Mouse (Mus musculus): ENCODE measurements around the gene Arhgef10l. TPM values are rescaled to one million over a fixed set of nuclear protein-coding genes. Genes with fewer than 3 reads are reported as not detected.

Arhgef10l gene
- polyA plus RNA-seq, 2 experiments = 2.4 to 2.5 TPM

- WGBS (ENCODE audit: insufficient replicate concordance) = 86% methylated on average over 10 of the region's 10 CpGs
- Histone ChIP-seq H3K4me2 (ENCODE audit: low read depth) (no peak overlapping the region), H3K36me3 (replicated peaks; ENCODE audit: control insufficient read depth, insufficient read depth, low read depth) (peaks cover 87% of the 10 kb centered on the region), H3K4me3 (ENCODE audit: insufficient read depth in 1 of 2, low read depth in 2 of 2, low read length in 2 of 2) (no peak overlapping the region), H3K9me3 (ENCODE audit: control insufficient read depth, low read length) (no peaks in the 10 kb centered on the region), H3K4me1 (replicated peaks; ENCODE audit: control insufficient read depth in 2 of 2, insufficient read depth in 2 of 2, low read length in 1 of 2) (peaks cover 3 to 4% of the 10 kb centered on the region in 2 experiments; a peak in 3 of 4 replicates), H3K9ac (replicated peaks) (no peak overlapping the region), H3K27ac (no peak overlapping the region), H3K27me3 (ENCODE audit: control insufficient read depth, insufficient read depth, low read length) (no peaks in the 10 kb centered on the region)
- DNase-seq (ENCODE audit: low read depth in 3 of 3, low spot score in 3 of 3) (no peak), ATAC-seq (ENCODE audit: insufficient read depth) (no peak)
- TF ChIP-seq CTCF (IDR thresholded peaks at IDR 0.05; ENCODE audit: low read depth) = no peak
- TF ChIP-seq EP300 (IDR thresholded peaks at IDR 0.05; ENCODE audit: low read depth) = no peak
These were observed 43.8 kb upstream of the Arhgef10l start for GRCm38 (mm10) chr4:140709617-140710016.

DNA sequence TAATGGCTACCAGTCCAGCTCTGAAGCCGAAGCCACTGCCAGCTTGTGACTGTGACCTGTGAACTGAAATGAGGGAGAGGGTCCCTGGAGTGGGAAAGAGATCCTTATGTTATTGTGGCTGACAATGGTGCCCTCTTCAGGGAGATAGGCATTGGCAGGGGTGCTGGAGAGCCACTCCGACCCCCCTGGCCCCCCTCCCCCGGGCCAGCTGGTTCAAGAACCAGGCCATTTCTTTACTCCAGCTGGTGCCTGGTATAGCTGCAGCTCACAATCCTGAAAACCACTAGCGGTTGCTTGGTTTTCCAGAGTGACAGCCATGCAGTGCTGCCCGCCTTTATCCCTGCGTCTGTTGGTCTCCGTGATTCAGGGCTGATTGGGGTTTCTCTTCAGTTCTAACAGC is 43.3 kb upstream of the Arhgef10l start:
- 87% methylated on average over 7 of the region's 7 CpGs for WGBS (ENCODE audit: insufficient replicate concordance)
- Histone ChIP-seq H3K4me3 (ENCODE audit: insufficient read depth in 1 of 2, low read depth in 2 of 2, low read length in 2 of 2) (no peak overlapping the region), H3K9ac (replicated peaks) (no peak overlapping the region), H3K9me3 (ENCODE audit: control insufficient read depth, low read length) (no peaks in the 10 kb centered on the region), H3K4me2 (ENCODE audit: low read depth) (no peak overlapping the region), H3K27ac (no peak overlapping the region), H3K27me3 (ENCODE audit: control insufficient read depth, insufficient read depth, low read length) (no peaks in the 10 kb centered on the region), H3K4me1 (replicated peaks; ENCODE audit: control insufficient read depth in 2 of 2, insufficient read depth in 2 of 2, low read length in 1 of 2) (peaks cover 4 to 5% of the 10 kb centered on the region in 2 experiments; a peak in 3 of 4 replicates), H3K36me3 (replicated peaks; ENCODE audit: control insufficient read depth, insufficient read depth, low read depth) (peaks cover 83% of the 10 kb centered on the region)
- TF ChIP-seq EP300 (IDR thresholded peaks at IDR 0.05; ENCODE audit: low read depth) = no peak
- TF ChIP-seq CTCF (IDR thresholded peaks at IDR 0.05; ENCODE audit: low read depth) = no peak
- DNase-seq (ENCODE audit: low read depth in 3 of 3, low spot score in 3 of 3) = no peak
- ATAC-seq (ENCODE audit: insufficient read depth) = no peak

- peaks cover 11 to 12% of the 10 kb centered on the region in 2 experiments for H3K4me1 ChIP-seq (replicated peaks; ENCODE audit: control insufficient read depth in 2 of 2, insufficient read depth in 2 of 2, low read length in 1 of 2)
- no peak for ATAC-seq (ENCODE audit: insufficient read depth)
- H3K4me2 ChIP-seq (ENCODE audit: low read depth) = no peak overlapping the region
These were observed 42.6 kb upstream of the Arhgef10l start for GRCm38 (mm10) chr4:140708297-140708927.

GRCm38 (mm10) chr4:140707615-140708014 is 41.8 kb upstream of the Arhgef10l start:
- H3K27me3 ChIP-seq (ENCODE audit: control insufficient read depth, insufficient read depth, low read length) = no peaks in the 10 kb centered on the region
- H3K4me1 ChIP-seq (replicated peaks; ENCODE audit: control insufficient read depth in 2 of 2, insufficient read depth in 2 of 2, low read length in 1 of 2) = peaks cover 11 to 14% of the 10 kb centered on the region in 2 experiments
- no peak overlapping the region for H3K27ac ChIP-seq
- DNase-seq (ENCODE audit: low read depth in 3 of 3, low spot score in 3 of 3) (no peak), ATAC-seq (ENCODE audit: insufficient read depth) (no peak)
- no peak overlapping the region for H3K4me2 ChIP-seq (ENCODE audit: low read depth)
- H3K4me3 ChIP-seq (ENCODE audit: insufficient read depth in 1 of 2, low read depth in 2 of 2, low read length in 2 of 2) = no peak overlapping the region
- TF ChIP-seq EP300 (IDR thresholded peaks at IDR 0.05; ENCODE audit: low read depth) (no peak), CTCF (IDR thresholded peaks at IDR 0.05; ENCODE audit: low read depth) (no peak)
- no peaks in the 10 kb centered on the region for H3K9me3 ChIP-seq (ENCODE audit: control insufficient read depth, low read length)
- H3K36me3 ChIP-seq (replicated peaks; ENCODE audit: control insufficient read depth, insufficient read depth, low read depth) = peaks cover 68% of the 10 kb centered on the region
- no peak overlapping the region for H3K9ac ChIP-seq (replicated peaks)
- 66% methylated on average over 4 of the region's 4 CpGs for WGBS (ENCODE audit: insufficient replicate concordance)

More at GRCm38 (mm10) chr4:140708297-140708927, 42.6 kb upstream of the Arhgef10l start:
- no peak overlapping the region for H3K4me3 ChIP-seq (ENCODE audit: insufficient read depth in 1 of 2, low read depth in 2 of 2, low read length in 2 of 2)
- H3K9me3 ChIP-seq (ENCODE audit: control insufficient read depth, low read length) = no peaks in the 10 kb centered on the region
- H3K27ac ChIP-seq = no peak overlapping the region
- TF ChIP-seq EP300 (IDR thresholded peaks at IDR 0.05; ENCODE audit: low read depth) = no peak
- peaks cover 76% of the 10 kb centered on the region for H3K36me3 ChIP-seq (replicated peaks; ENCODE audit: control insufficient read depth, insufficient read depth, low read depth)
- DNase-seq (ENCODE audit: low read depth in 3 of 3, low spot score in 3 of 3) = no peak
- 80% methylated on average over 18 of the region's 18 CpGs for WGBS (ENCODE audit: insufficient replicate concordance)
- no peaks in the 10 kb centered on the region for H3K27me3 ChIP-seq (ENCODE audit: control insufficient read depth, insufficient read depth, low read length)
- H3K9ac ChIP-seq (replicated peaks) = no peak overlapping the region

DNA sequence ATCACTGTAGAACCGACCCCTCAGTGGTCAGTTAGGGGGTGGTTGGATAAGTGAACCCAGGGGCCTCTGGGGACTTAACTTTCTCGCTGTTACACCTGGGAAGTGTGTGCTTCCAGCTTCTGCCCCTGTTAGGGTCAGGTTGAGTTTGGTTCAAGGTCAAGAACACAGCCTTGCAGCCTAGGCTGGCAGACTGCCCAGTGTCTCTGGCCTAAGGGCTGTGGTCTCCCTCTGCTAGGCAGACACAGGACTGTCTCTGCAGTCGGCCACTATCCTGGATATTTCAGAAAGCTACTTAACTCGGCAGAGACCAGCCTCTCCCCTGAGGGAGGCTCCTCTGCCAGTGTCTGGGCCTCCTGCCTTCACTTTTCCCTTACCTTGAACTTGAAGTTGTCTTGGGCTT is 38.4 kb upstream of the Arhgef10l start:
- Histone ChIP-seq H3K4me1 (replicated peaks; ENCODE audit: control insufficient read depth in 2 of 2, insufficient read depth in 2 of 2, low read length in 1 of 2) (peaks cover 27 to 29% of the 10 kb centered on the region in 2 experiments), H3K27ac (no peak overlapping the region; the same call in 1 of the 2 replicates), H3K9ac (replicated peaks) (peak overlapping the region; percentile 94), H3K36me3 (replicated peaks; ENCODE audit: control insufficient read depth, insufficient read depth, low read depth) (peaks cover 33% of the 10 kb centered on the region), H3K9me3 (ENCODE audit: control insufficient read depth, low read length) (no peaks in the 10 kb centered on the region), H3K4me3 (ENCODE audit: insufficient read depth in 1 of 2, low read depth in 2 of 2, low read length in 2 of 2) (peak overlapping the region in 1 of 2 experiments; percentile 83; a peak in 2 of 4 replicates), H3K27me3 (ENCODE audit: control insufficient read depth, insufficient read depth, low read length) (no peaks in the 10 kb centered on the region), H3K4me2 (ENCODE audit: low read depth) (peak overlapping the region; percentile 97)
- DNase-seq (ENCODE audit: low read depth in 3 of 3, low spot score in 3 of 3) = no peak
- no peak for TF ChIP-seq EP300 (IDR thresholded peaks at IDR 0.05; ENCODE audit: low read depth)
- no peak for TF ChIP-seq CTCF (IDR thresholded peaks at IDR 0.05; ENCODE audit: low read depth)
- WGBS (ENCODE audit: insufficient replicate concordance) = 56% methylated on average over 4 of the region's 4 CpGs
- ATAC-seq (ENCODE audit: insufficient read depth) = no peak

Data from liver, embryonic 14.5 days (tissue).